In genomic region chrX:7762921-7763197, GRCm38 (mm10) we compare ENCODE assay signal across 8 mouse cellular contexts. TPM values are rescaled to one million over a fixed set of nuclear protein-coding genes. Genes with fewer than 3 reads are reported as not detected.
DNase-seq lines count a peak whose midpoint lies in the region; ATAC-seq and TF ChIP-seq lines count a peak whose summit lies in the region.

No protein-coding gene starts in this region.

- H3K27ac ChIP-seq in heart, postnatal 0 days (ENCODE audit: low read depth) = peak overlapping the region; percentile 85
- peak overlapping the region; percentile 86 for H3K27ac ChIP-seq in MEL (ENCODE audit: control insufficient read depth, low read depth, low read length)
- no peak overlapping the region for H3K27ac ChIP-seq in forebrain, postnatal 0 days (ENCODE audit: low read depth, low read length)
- H3K27ac ChIP-seq in midbrain, embryonic 10.5 days (replicated peaks) = peak overlapping the region; percentile 86

- H3K36me3 ChIP-seq in heart, postnatal 0 days (replicated peaks; ENCODE audit: control insufficient read depth, insufficient read depth, low read length) = peaks cover 6% of the 10 kb centered on the region; the same call in 1 of the 2 replicates
- peaks cover 5 to 17% of the 10 kb centered on the region in 2 experiments; a peak in 3 of 4 replicates for H3K36me3 ChIP-seq in MEL (ENCODE audit: control insufficient read depth in 1 of 2, insufficient read depth in 2 of 2, low read length in 2 of 2)
- H3K36me3 ChIP-seq in forebrain, postnatal 0 days (ENCODE audit: insufficient read depth) = no peaks in the 10 kb centered on the region
- peaks cover 20% of the 10 kb centered on the region for H3K36me3 ChIP-seq in midbrain, embryonic 10.5 days

- 13% methylated on average over 21 of the region's 21 CpGs for WGBS in heart, postnatal 0 days
- WGBS in forebrain, postnatal 0 days = 31% methylated on average over 21 of the region's 21 CpGs
- 22% methylated on average over 21 of the region's 21 CpGs for WGBS in midbrain, embryonic 10.5 days

- TF ChIP-seq CTCF in heart, postnatal 0 days (IDR thresholded peaks at IDR 0.05; ENCODE audit: low read depth) = no peak
- TF ChIP-seq CTCF in MEL (IDR thresholded peaks at IDR 0.05 in 2 of 3, conservative IDR thresholded peaks at IDR 0.05 in 1 of 3; ENCODE audit: control insufficient read depth in 1 of 3, insufficient read depth in 1 of 3, low read depth in 2 of 3, low read length in 3 of 3, poor library complexity in 1 of 3, severe bottlenecking in 1 of 3) = no peak
- TF ChIP-seq CTCF in forebrain, postnatal 0 days (IDR thresholded peaks at IDR 0.05; ENCODE audit: low read depth) = no peak

- no peaks in the 10 kb centered on the region for H3K4me1 ChIP-seq in heart, postnatal 0 days (ENCODE audit: control insufficient read depth, insufficient read depth)
- H3K4me1 ChIP-seq in MEL (ENCODE audit: control insufficient read depth in 1 of 2, insufficient read depth in 2 of 2, low read length in 2 of 2) = peaks cover 10 to 26% of the 10 kb centered on the region in 2 experiments
- no peaks in the 10 kb centered on the region for H3K4me1 ChIP-seq in forebrain, postnatal 0 days (ENCODE audit: insufficient read depth)
- peaks cover 28% of the 10 kb centered on the region for H3K4me1 ChIP-seq in midbrain, embryonic 10.5 days

- peak overlapping the region; percentile 76 for H3K4me3 ChIP-seq in heart, postnatal 0 days (ENCODE audit: low read depth, low read length)
- H3K4me3 ChIP-seq in MEL (ENCODE audit: control insufficient read depth in 1 of 2, insufficient read depth in 1 of 2, low read depth in 2 of 2, low read length in 2 of 2) = peak overlapping the region; percentile 72 to 75
- peak overlapping the region; percentile 53 for H3K4me3 ChIP-seq in forebrain, postnatal 0 days (ENCODE audit: low read depth, low read length)
- H3K4me3 ChIP-seq in midbrain, embryonic 10.5 days = peak overlapping the region; percentile 75

- H3K9ac ChIP-seq in heart, postnatal 0 days (replicated peaks; ENCODE audit: low read depth, low read length) = peak overlapping the region; percentile 68
- H3K9ac ChIP-seq in MEL (ENCODE audit: control insufficient read depth, low read depth, low read length, poor library complexity, severe bottlenecking) = peak overlapping the region; percentile 60
- H3K9ac ChIP-seq in forebrain, postnatal 0 days = peak overlapping the region; percentile 57

- no peak for TF ChIP-seq POLR2A in MEL (IDR thresholded peaks at IDR 0.05; ENCODE audit: control insufficient read depth in 1 of 2, insufficient read depth in 1 of 2, low read depth in 1 of 2, low read length in 2 of 2, poor library complexity in 1 of 2)

- DNase-seq in heart, postnatal 0 days (ENCODE audit: low spot score) = no peak
- no peak for DNase-seq in heart, postnatal 4 days
- DNase-seq in MEL (ENCODE audit: low read depth, low spot score) = no peak
- DNase-seq in forebrain, postnatal 0 days = no peak
- DNase-seq in midbrain, embryonic 10.5 days (ENCODE audit: low spot score) = no peak
- no peak for DNase-seq in urinary bladder, adult 18-20 months (ENCODE audit: low spot score in 2 of 2)
- no peak for DNase-seq in kidney, postnatal 36 days

- H3K79me2 ChIP-seq in MEL (ENCODE audit: control insufficient read depth, insufficient read depth, low read length, poor library complexity) = peaks cover 18% of the 10 kb centered on the region

- TF ChIP-seq EP300 in heart, postnatal 0 days (IDR thresholded peaks at IDR 0.05; ENCODE audit: low read depth) = no peak
- TF ChIP-seq EP300 in MEL (IDR thresholded peaks at IDR 0.05; ENCODE audit: low read depth in 1 of 2, low read length in 2 of 2) = no peak

- H3K27me3 ChIP-seq in heart, postnatal 0 days (ENCODE audit: control insufficient read depth, insufficient read depth, low read length) = no peaks in the 10 kb centered on the region
- H3K27me3 ChIP-seq in MEL (ENCODE audit: control insufficient read depth in 1 of 2, insufficient read depth in 2 of 2, low read length in 2 of 2) = no peaks in the 10 kb centered on the region
- no peaks in the 10 kb centered on the region for H3K27me3 ChIP-seq in forebrain, postnatal 0 days (ENCODE audit: insufficient read depth, low read length)
- H3K27me3 ChIP-seq in midbrain, embryonic 10.5 days (ENCODE audit: low read depth, poor library complexity, severe bottlenecking) = no peaks in the 10 kb centered on the region

- no peak for TF ChIP-seq RAD21 in MEL (IDR thresholded peaks at IDR 0.05; ENCODE audit: low read depth, low read length)

- peak; percentile 2 for ATAC-seq in heart, postnatal 0 days (ENCODE audit: insufficient read depth, low read depth)
- ATAC-seq in forebrain, postnatal 0 days = no peak
- no peak for ATAC-seq in granulocyte monocyte progenitor cell, adult 5-6 weeks (replicated peaks; ENCODE audit: poor library complexity, severe bottlenecking)

- peak overlapping the region; percentile 65 for H3K4me2 ChIP-seq in heart, postnatal 0 days (ENCODE audit: low read depth, low read length)
- H3K4me2 ChIP-seq in forebrain, postnatal 0 days (ENCODE audit: low read depth) = peak overlapping the region; percentile 59

- H3K9me3 ChIP-seq in heart, postnatal 0 days (replicated peaks; ENCODE audit: control insufficient read depth, low read length) = no peaks in the 10 kb centered on the region
- H3K9me3 ChIP-seq in MEL (replicated peaks; ENCODE audit: insufficient read depth, low read length) = no peaks in the 10 kb centered on the region
- no peaks in the 10 kb centered on the region for H3K9me3 ChIP-seq in forebrain, postnatal 0 days (ENCODE audit: low read length)
- peaks cover 22% of the 10 kb centered on the region for H3K9me3 ChIP-seq in midbrain, embryonic 10.5 days (replicated peaks)

RNA-seq across cellular contexts. Expression of gene Tfe3, which starts 0.5 kb away (rescaled TPM):
- total RNA-seq in heart, postnatal 0 days (2014; rRNA removed; ENCODE audit: low replicate concordance) = 8.4 and 17.3 TPM in 2 replicates
- 11.5 and 11.6 TPM in 2 replicates for polyA plus RNA-seq in heart, postnatal 0 days (2015; fragmentation: Nextera tagmentation; extraction: Ambion mirVana)
- 10 to 100 TPM; 16.2 to 16.5 TPM for total RNA-seq in heart, postnatal 4 days (2021)
- total RNA-seq in MEL (2012; rRNA removed) = 20.6 and 23.4 TPM in 2 replicates
- polyA plus RNA-seq in MEL (2012; ENCODE audit: insufficient read depth in 1 of 2, insufficient read length in 2 of 2, low read depth in 1 of 2, low replicate concordance in 2 of 2, missing spikeins in 1 of 2) = 10 to 100 TPM in 1 of 2 experiments, not detected in 1; 64.7 TPM
- total RNA-seq in forebrain, postnatal 0 days (2014; rRNA removed) = 12.8 and 20.4 TPM in 2 replicates
- polyA plus RNA-seq in forebrain, postnatal 0 days (2015; fragmentation: Nextera tagmentation; extraction: Ambion mirVana) = 17.3 and 20.1 TPM in 2 replicates
- polyA plus RNA-seq in midbrain, embryonic 10.5 days (2016; fragmentation: Nextera tagmentation; extraction: Ambion mirVana) = 27.9 and 35.8 TPM in 2 replicates
- total RNA-seq in granulocyte monocyte progenitor cell, adult 5-6 weeks (2014; fragmentation: Nextera tagmentation) = 17.4 and 27.8 TPM in 2 replicates
- 5.7 and 7.2 TPM in 2 replicates for total RNA-seq in granulocyte monocyte progenitor cell, adult 5-6 weeks (2017)

RNA-seq across cellular contexts. Expression of gene Ccdc120, which starts 12.2 kb away (rescaled TPM):
- total RNA-seq in heart, postnatal 0 days (2014; rRNA removed; ENCODE audit: low replicate concordance) = 0.92 and 5.8 TPM in 2 replicates
- polyA plus RNA-seq in heart, postnatal 0 days (2015; fragmentation: Nextera tagmentation; extraction: Ambion mirVana) = 1.8 and 2.2 TPM in 2 replicates
- 1 to 10 TPM; 1.2 to 3.0 TPM for total RNA-seq in heart, postnatal 4 days (2021)
- total RNA-seq in MEL (2012; rRNA removed) = 3.9 and 5.8 TPM in 2 replicates
- 10 to 100 TPM in 1 of 2 experiments, not detected in 1; 12.2 TPM for polyA plus RNA-seq in MEL (2012; ENCODE audit: insufficient read depth in 1 of 2, insufficient read length in 2 of 2, low read depth in 1 of 2, low replicate concordance in 2 of 2, missing spikeins in 1 of 2)
- 149 and 202 TPM in 2 replicates for total RNA-seq in forebrain, postnatal 0 days (2014; rRNA removed)
- polyA plus RNA-seq in forebrain, postnatal 0 days (2015; fragmentation: Nextera tagmentation; extraction: Ambion mirVana) = 59.3 and 66.3 TPM in 2 replicates
- polyA plus RNA-seq in midbrain, embryonic 10.5 days (2016; fragmentation: Nextera tagmentation; extraction: Ambion mirVana) = 17.0 and 17.6 TPM in 2 replicates
- total RNA-seq in granulocyte monocyte progenitor cell, adult 5-6 weeks (2014; fragmentation: Nextera tagmentation) = not detected in 2 replicates
- 0.04 and 0.21 TPM in 2 replicates for total RNA-seq in granulocyte monocyte progenitor cell, adult 5-6 weeks (2017)

RNA-seq across cellular contexts. Expression of gene Gripap1, which starts 26.7 kb away (rescaled TPM):
- total RNA-seq in heart, postnatal 0 days (2014; rRNA removed; ENCODE audit: low replicate concordance) = 2.4 and 6.8 TPM in 2 replicates
- polyA plus RNA-seq in heart, postnatal 0 days (2015; fragmentation: Nextera tagmentation; extraction: Ambion mirVana) = 17.5 and 19.3 TPM in 2 replicates
- total RNA-seq in heart, postnatal 4 days (2021) = 10 to 100 TPM; 23.7 to 28.4 TPM
- total RNA-seq in MEL (2012; rRNA removed) = 36.2 and 40.5 TPM in 2 replicates
- polyA plus RNA-seq in MEL (2012; ENCODE audit: insufficient read depth in 1 of 2, insufficient read length in 2 of 2, low read depth in 1 of 2, low replicate concordance in 2 of 2, missing spikeins in 1 of 2) = 100 to 1,000 TPM in 1 of 2 experiments, 10 to 100 TPM in 1; 84.6 to 244 TPM
- total RNA-seq in forebrain, postnatal 0 days (2014; rRNA removed) = 40.7 and 41.5 TPM in 2 replicates
- polyA plus RNA-seq in forebrain, postnatal 0 days (2015; fragmentation: Nextera tagmentation; extraction: Ambion mirVana) = 46.0 and 62.4 TPM in 2 replicates
- 47.3 and 58.8 TPM in 2 replicates for polyA plus RNA-seq in midbrain, embryonic 10.5 days (2016; fragmentation: Nextera tagmentation; extraction: Ambion mirVana)
- 43.6 and 52.5 TPM in 2 replicates for total RNA-seq in granulocyte monocyte progenitor cell, adult 5-6 weeks (2014; fragmentation: Nextera tagmentation)
- total RNA-seq in granulocyte monocyte progenitor cell, adult 5-6 weeks (2017) = 59.7 and 78.0 TPM in 2 replicates

RNA-seq across cellular contexts. Expression of gene Praf2, which starts 34.6 kb away (rescaled TPM):
- total RNA-seq in heart, postnatal 0 days (2014; rRNA removed; ENCODE audit: low replicate concordance) = 12.6 and 22.6 TPM in 2 replicates
- polyA plus RNA-seq in heart, postnatal 0 days (2015; fragmentation: Nextera tagmentation; extraction: Ambion mirVana) = 11.0 and 13.6 TPM in 2 replicates
- 10 to 100 TPM; 10.3 to 11.0 TPM for total RNA-seq in heart, postnatal 4 days (2021)
- 19.1 and 23.0 TPM in 2 replicates for total RNA-seq in MEL (2012; rRNA removed)
- 10 to 100 TPM in 1 of 2 experiments, not detected in 1; 60.1 TPM for polyA plus RNA-seq in MEL (2012; ENCODE audit: insufficient read depth in 1 of 2, insufficient read length in 2 of 2, low read depth in 1 of 2, low replicate concordance in 2 of 2, missing spikeins in 1 of 2)
- 87.2 and 89.6 TPM in 2 replicates for total RNA-seq in forebrain, postnatal 0 days (2014; rRNA removed)
- polyA plus RNA-seq in forebrain, postnatal 0 days (2015; fragmentation: Nextera tagmentation; extraction: Ambion mirVana) = 139 TPM in 2 replicates
- polyA plus RNA-seq in midbrain, embryonic 10.5 days (2016; fragmentation: Nextera tagmentation; extraction: Ambion mirVana) = 85.9 and 90.5 TPM in 2 replicates
- total RNA-seq in granulocyte monocyte progenitor cell, adult 5-6 weeks (2014; fragmentation: Nextera tagmentation) = 4.3 and 16.1 TPM in 2 replicates
- 2.8 and 6.2 TPM in 2 replicates for total RNA-seq in granulocyte monocyte progenitor cell, adult 5-6 weeks (2017)

RNA-seq across cellular contexts. Expression of gene Gm45208, which starts 40.8 kb away (rescaled TPM):
- total RNA-seq in heart, postnatal 0 days (2014; rRNA removed; ENCODE audit: low replicate concordance) = 3.1 TPM in 1 of 2 replicates, not detected in the other
- polyA plus RNA-seq in heart, postnatal 0 days (2015; fragmentation: Nextera tagmentation; extraction: Ambion mirVana) = not detected in 2 replicates
- not detected for total RNA-seq in heart, postnatal 4 days (2021)
- total RNA-seq in MEL (2012; rRNA removed) = 0.36 TPM in 1 of 2 replicates, not detected in the other
- 10 to 100 TPM in 1 of 2 experiments, not detected in 1; 11.0 TPM for polyA plus RNA-seq in MEL (2012; ENCODE audit: insufficient read depth in 1 of 2, insufficient read length in 2 of 2, low read depth in 1 of 2, low replicate concordance in 2 of 2, missing spikeins in 1 of 2)
- 0.76 and 1.2 TPM in 2 replicates for total RNA-seq in forebrain, postnatal 0 days (2014; rRNA removed)
- 0.91 TPM in 1 of 2 replicates, not detected in the other for polyA plus RNA-seq in forebrain, postnatal 0 days (2015; fragmentation: Nextera tagmentation; extraction: Ambion mirVana)
- 0.36 and 0.50 TPM in 2 replicates for polyA plus RNA-seq in midbrain, embryonic 10.5 days (2016; fragmentation: Nextera tagmentation; extraction: Ambion mirVana)
- not detected in 2 replicates for total RNA-seq in granulocyte monocyte progenitor cell, adult 5-6 weeks (2014; fragmentation: Nextera tagmentation)
- not detected in 2 replicates for total RNA-seq in granulocyte monocyte progenitor cell, adult 5-6 weeks (2017)

Comparison
In these comparisons a context has a peak if more than half of its experiments do, and no peak if none do; other contexts are left out.
1. RNA of gene Ccdc120, which starts 12.2 kb away (total RNA-seq): 149 to 202 TPM in forebrain, postnatal 0 days; 3.9 to 5.8 TPM in MEL, 1.2 to 3.0 TPM in heart, postnatal 4 days, 0.92 to 5.8 TPM in heart, postnatal 0 days and 0.04 to 0.21 TPM in granulocyte monocyte progenitor cell, adult 5-6 weeks; every median in the first group is over 10 times any median in the second.
2. Peak in every context shown above with its lines, with median percentiles within 50 percentile points of each other: H3K4me3 ChIP-seq and H3K9ac ChIP-seq.